8 mouse cellular contexts compared by ENCODE assay signal in the genomic region with DNA sequence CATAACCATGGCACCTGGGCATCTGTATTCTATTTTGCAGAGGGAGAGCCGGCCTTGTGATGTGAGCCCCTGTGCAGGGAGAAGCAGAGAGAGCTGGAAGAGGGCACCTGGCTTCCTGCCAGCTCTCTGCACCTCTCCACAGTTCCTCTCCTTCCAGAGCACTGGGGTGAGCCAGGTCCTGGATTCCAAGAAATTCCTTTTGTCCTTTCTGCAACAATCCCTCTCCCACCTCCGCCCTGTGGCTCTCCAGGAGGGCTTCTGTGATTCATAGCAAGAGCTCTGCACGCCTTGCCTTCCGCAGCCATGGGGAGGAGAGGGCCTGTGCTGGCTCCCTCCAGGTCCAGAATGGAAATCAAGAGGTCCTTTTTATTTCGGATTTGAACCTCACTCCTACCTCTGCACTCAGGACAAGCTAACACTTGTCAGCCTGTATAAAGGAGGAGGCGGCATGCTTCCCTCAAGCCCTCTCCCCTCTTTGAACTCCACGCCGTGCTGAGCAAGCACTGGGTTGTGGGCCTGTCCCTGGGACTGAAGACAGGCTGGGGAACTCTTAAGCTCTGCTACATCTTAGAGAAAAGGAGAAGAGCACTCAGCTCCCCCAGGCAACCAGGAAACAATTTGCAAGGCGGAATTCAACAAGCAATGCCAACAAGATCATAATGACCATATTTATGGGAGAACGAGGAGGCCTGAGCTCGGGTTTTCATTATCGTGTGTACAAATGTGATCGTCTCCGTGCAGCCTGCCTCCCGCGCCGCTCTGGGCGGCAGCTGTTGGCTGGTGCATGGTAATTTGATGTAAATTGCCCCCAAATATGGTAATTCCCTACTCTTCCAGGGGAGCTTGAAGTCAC. TPM values are rescaled to one million over a fixed set of nuclear protein-coding genes. Genes with fewer than 3 reads are reported as not detected.
DNase-seq lines count a peak whose midpoint lies in the region; ATAC-seq and TF ChIP-seq lines count a peak whose summit lies in the region.

No protein-coding gene starts in this region.

- H3ac ChIP-seq in myocyte (ENCODE audit: control insufficient read depth, insufficient read length), result no peak overlapping the region

- no peaks in the 10 kb centered on the region for H3K36me3 ChIP-seq in forebrain, embryonic 10.5 days (replicated peaks)
- no peaks in the 10 kb centered on the region for H3K36me3 ChIP-seq in intestine, embryonic 14.5 days (ENCODE audit: control insufficient read depth, insufficient read depth, low read length)
- no peaks in the 10 kb centered on the region for H3K36me3 ChIP-seq in myocyte (ENCODE audit: control insufficient read depth, insufficient read depth)

- no peaks in the 10 kb centered on the region for H3K9me3 ChIP-seq in forebrain, embryonic 10.5 days
- no peaks in the 10 kb centered on the region for H3K9me3 ChIP-seq in intestine, embryonic 14.5 days (ENCODE audit: control insufficient read depth, low read length)

- H3K9ac ChIP-seq in intestine, embryonic 14.5 days (ENCODE audit: low read length), result no peak overlapping the region

- peaks cover 91% of the 10 kb centered on the region for H3K27me3 ChIP-seq in forebrain, embryonic 10.5 days (ENCODE audit: poor library complexity, severe bottlenecking)
- peaks cover 16% of the 10 kb centered on the region; the same call in 1 of the 2 replicates for H3K27me3 ChIP-seq in intestine, embryonic 14.5 days (replicated peaks; ENCODE audit: control insufficient read depth, insufficient read depth, low read length)
- peaks cover 57% of the 10 kb centered on the region for H3K27me3 ChIP-seq in myocyte (ENCODE audit: control insufficient read depth, insufficient read depth, insufficient read length)

- no peak for ATAC-seq in cerebellum, adult (ENCODE audit: insufficient number of reproducible peaks, low FRiP score, low TSS enrichment)
- no peak for ATAC-seq in intestine, embryonic 14.5 days (replicated peaks; ENCODE audit: low FRiP score, low TSS enrichment, low read depth)

- peak; percentile 53 to 54 for DNase-seq in cerebellum, postnatal 14 days
- peak; percentile 21 for DNase-seq in CD4-positive, CD25-positive, alpha-beta regulatory T cell, adult 2 months (ENCODE audit: low read depth, low spot score)
- no peak for DNase-seq in forebrain, embryonic 10.5 days (ENCODE audit: extremely low spot score, low spot score)
- no peak for DNase-seq in intestine, embryonic 14.5 days (ENCODE audit: low spot score)
- no peak for DNase-seq in ovary, adult 18-20 months (ENCODE audit: low spot score)
- no peak for DNase-seq in left cerebral cortex, adult 9 months (ENCODE audit: low spot score in 2 of 2)

- no peaks in the 10 kb centered on the region for H3K79me2 ChIP-seq in myocyte (ENCODE audit: control insufficient read depth, insufficient read depth)

- peak overlapping the region; percentile 76 for H3K27ac ChIP-seq in forebrain, embryonic 10.5 days
- peak overlapping the region; percentile 49; the same call in 1 of the 2 replicates for H3K27ac ChIP-seq in intestine, embryonic 14.5 days (ENCODE audit: low read depth)

- 8% methylated on average over 18 of the region's 18 CpGs for WGBS in forebrain, embryonic 10.5 days
- 15% methylated on average over 18 of the region's 18 CpGs for WGBS in intestine, embryonic 14.5 days

- peak overlapping the region; percentile 23 for H3K4me2 ChIP-seq in intestine, embryonic 14.5 days (ENCODE audit: low read length)
- H3K4me2 ChIP-seq in myocyte (ENCODE audit: low read depth), result peak overlapping the region; percentile 30

- H3K4me1 ChIP-seq in forebrain, embryonic 10.5 days, result peaks cover 66% of the 10 kb centered on the region
- peaks cover 38% of the 10 kb centered on the region for H3K4me1 ChIP-seq in intestine, embryonic 14.5 days (replicated peaks; ENCODE audit: control insufficient read depth, insufficient read depth, low read length)

- H3K4me3 ChIP-seq in forebrain, embryonic 10.5 days, result peak overlapping the region; percentile 29
- no peak overlapping the region for H3K4me3 ChIP-seq in intestine, embryonic 14.5 days (ENCODE audit: low read depth, low read length)
- H3K4me3 ChIP-seq in myocyte, result no peak overlapping the region

- no peak for TF ChIP-seq POLR2A in myocyte (IDR thresholded peaks at IDR 0.05; ENCODE audit: insufficient read length, low read depth)

TF ChIP-seq in myocyte, 11 proteins besides CTCF, POLR2A, EP300 and RAD21:
- TF ChIP-seq MYOD1 (IDR thresholded peaks at IDR 0.05; ENCODE audit: control insufficient read depth in 1 of 3, insufficient read length in 2 of 3, low read depth in 2 of 3) (no peak), E2F4 (IDR thresholded peaks at IDR 0.05; ENCODE audit: insufficient read depth) (no peak), SRF (IDR thresholded peaks at IDR 0.05; ENCODE audit: control insufficient read depth, insufficient read length, low read depth) (peak; percentile 25)

RNA-seq across cellular contexts. Expression of gene Aldh1b1, which starts 35.3 kb away (rescaled TPM):
- polyA plus RNA-seq in forebrain, embryonic 10.5 days (2016; fragmentation: Nextera tagmentation; extraction: Ambion mirVana), result 3.6 and 4.3 TPM in 2 replicates
- 96.9 and 115 TPM in 2 replicates for polyA plus RNA-seq in intestine, embryonic 14.5 days (2014; fragmentation: Nextera tagmentation; extraction: Ambion mirVana)
- 0.49 TPM for polyA plus RNA-seq in myocyte (2012; fragmentation: generic; extraction: Trizol)

Comparison
In these comparisons a context has a peak if more than half of its experiments do, and no peak if none do; other contexts are left out.
1. DNase-seq: peak in cerebellum, postnatal 14 days (2 of 2) and CD4-positive, CD25-positive, alpha-beta regulatory T cell, adult 2 months (single experiment); none in forebrain, embryonic 10.5 days (single experiment), intestine, embryonic 14.5 days (single experiment), ovary, adult 18-20 months (single experiment) and left cerebral cortex, adult 9 months (0 of 2).
2. RNA of gene Aldh1b1, which starts 35.3 kb away (polyA plus RNA-seq): 96.9 to 115 TPM in intestine, embryonic 14.5 days; 3.6 to 4.3 TPM in forebrain, embryonic 10.5 days and 0.49 TPM in myocyte (single experiment); every median in the first group is over 10 times any median in the second.